Mouse (Mus musculus): ENCODE measurements around the gene Smco2.
A peak's percentile ranks its signal among the peaks of the same experiment; 100 is the strongest.
"Not testable (repeated sequence)": the region's sequence is repeated elsewhere in the genome, so short reads cannot be mapped to it uniquely, and the experiment has no call there.

Smco2 gene

DNA sequence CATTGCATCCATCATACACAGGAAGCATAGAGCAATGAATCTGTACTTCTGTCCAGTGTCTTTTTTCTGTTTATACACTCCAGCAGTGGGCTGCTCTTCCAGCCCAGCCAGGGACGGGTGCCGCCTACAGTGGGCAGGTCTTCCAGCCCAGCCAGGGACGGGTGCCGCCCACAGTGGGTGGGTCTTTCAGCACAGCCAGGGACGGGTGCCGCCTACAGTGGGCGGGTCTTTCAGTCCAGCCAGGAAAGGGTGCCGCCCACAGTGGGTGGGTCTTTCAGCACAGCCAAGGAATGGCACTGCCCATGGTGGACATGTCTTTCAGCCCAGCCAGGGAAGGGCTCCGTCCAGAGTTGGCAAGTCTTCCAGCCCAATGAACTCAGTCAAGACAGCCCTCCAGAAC lies 5.3 kb downstream of the Smco2 start:
- DNase-seq (ENCODE audit: low read depth, low spot score) = no peak

DNA sequence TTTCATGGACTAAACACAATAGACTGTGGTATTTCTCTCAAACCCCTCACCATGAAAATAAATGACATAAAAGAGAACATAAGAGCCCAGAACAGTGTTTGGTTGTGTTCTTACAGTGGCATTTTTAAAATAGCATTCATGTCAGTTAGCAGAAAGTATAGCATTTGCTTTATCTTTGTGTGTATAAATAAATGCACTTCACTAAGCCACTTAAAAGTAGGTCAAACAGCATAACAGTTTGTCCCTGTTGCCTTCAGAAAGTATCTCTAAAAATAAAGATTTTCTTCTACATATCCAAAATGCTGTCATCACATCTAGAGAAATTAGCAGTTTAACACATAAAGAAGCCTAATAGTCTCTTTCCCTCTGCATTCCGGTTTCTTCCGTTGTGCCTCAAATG lies 7.5 kb downstream of the Smco2 start:
- DNase-seq (ENCODE audit: low read depth, low spot score) = no peak

DNA sequence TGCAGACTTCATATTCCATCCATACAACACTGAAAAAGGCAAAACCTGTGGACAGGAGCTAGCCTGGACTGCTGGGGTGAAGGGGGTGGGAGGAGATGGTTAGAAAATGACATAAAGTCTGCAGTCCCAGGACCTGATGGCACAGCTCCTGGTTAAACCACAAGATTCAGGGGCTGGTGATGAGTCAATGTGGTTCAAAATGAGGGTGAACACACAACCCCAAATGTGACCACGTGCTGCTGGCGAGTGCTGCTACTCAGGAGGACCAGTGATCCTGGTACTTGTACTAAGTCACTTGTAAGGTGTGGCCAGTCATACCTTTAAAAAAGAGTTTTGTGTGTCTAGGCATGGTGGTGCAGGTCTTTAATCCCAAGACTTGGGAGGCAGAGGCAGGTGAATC lies 13.2 kb downstream of the Smco2 start:
- DNase-seq (ENCODE audit: low read depth, low spot score) = no peak

DNA sequence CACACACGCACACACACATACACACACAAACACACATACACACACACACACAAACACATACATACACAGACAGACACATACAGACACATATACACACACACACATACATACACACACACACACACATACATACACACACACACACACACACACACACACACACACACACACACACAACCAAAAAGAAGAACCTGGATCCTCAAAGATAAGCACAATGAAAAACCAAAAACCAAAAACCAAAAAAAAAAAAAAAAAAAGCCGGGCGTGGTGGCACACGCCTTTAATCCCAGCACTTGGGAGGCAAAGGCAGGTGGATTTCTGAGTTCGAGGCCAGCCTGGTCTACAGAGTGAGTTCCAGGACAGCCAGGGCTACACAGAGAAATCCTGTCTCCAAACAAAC lies 14.5 kb downstream of the Smco2 start:
- not testable (repeated sequence) for DNase-seq (ENCODE audit: low read depth, low spot score)

DNA sequence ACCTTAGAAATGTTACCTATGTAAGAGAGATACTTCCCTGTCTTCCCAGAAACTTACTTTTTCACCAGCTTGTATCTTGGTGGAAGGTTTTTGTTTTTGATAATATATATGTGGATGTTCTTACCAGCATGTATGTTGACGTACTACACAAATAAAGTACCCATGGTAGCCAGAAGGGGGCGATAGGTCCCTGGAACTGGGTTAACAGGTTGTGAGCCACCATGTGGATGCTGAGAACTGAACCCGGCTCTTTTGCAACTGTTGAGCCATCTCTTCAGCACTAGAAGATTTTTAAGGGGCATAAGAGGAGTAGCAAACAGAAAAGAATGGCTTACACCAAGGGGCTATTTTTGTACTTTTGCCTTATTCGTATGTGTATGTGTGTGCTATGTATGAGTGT lies 15.8 kb downstream of the Smco2 start:
- no peak for DNase-seq (ENCODE audit: low read depth, low spot score)

DNA sequence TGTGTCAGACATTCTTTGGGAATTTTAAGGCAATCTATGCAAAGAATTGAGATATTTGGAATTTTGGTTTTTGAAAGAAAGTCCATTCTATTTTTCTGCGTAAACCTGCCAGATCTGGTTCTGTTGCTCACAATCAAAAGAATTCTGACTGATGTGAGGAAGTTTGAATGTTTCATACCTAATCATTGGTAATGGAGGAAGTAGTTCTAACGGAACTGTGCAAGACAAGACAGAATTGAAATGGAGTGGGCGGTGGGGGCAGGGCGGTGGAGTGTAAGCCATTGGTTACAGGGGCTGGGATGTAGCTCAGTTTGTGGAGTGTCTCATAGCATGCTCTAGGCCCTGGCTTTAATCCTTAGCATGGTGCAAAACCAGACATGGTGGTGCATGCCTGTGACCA lies 22.1 kb downstream of the Smco2 start:
- no peak for DNase-seq (ENCODE audit: low read depth, low spot score)

DNA sequence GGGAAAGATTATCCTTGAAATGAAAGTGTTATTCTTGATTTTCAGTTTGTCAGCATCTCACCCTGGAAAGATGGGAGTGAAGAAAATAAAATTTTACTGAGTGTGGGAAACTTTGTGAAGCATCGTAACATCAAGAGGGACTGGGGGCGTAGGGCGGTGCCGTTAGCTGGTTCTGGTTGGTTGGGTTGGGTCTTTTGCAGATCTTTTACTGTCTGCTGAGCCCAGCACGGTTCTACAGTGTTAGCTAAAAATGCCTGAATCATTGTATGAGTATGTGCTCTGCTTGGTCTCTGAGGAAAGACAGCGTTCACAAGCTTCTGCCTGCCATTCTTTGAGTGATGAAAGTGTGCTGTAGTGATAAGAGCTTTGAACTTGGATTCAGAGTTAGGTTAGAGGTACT lies 24.5 kb downstream of the Smco2 start:
- DNase-seq (ENCODE audit: low read depth, low spot score) = no peak

DNA sequence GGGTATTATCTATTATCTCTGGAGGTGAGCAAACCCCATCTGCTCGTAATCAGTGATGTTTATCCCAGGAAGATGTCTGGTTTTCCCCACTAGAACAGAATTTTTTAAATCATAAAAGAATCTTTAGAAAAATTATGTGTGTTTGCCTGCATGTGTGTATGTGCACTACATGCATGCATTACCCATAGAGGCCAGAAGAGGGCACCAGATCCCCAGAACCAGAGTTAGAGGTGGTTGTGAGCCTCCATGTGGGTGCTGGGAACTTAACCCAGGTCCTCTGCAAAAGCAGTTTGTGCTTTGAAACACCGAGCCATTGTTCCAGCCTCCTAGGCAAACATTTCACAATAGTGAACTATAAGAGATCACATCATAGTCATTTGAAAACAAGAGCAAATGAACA lies 26.9 kb downstream of the Smco2 start:
- no peak for DNase-seq (ENCODE audit: low read depth, low spot score)

DNA sequence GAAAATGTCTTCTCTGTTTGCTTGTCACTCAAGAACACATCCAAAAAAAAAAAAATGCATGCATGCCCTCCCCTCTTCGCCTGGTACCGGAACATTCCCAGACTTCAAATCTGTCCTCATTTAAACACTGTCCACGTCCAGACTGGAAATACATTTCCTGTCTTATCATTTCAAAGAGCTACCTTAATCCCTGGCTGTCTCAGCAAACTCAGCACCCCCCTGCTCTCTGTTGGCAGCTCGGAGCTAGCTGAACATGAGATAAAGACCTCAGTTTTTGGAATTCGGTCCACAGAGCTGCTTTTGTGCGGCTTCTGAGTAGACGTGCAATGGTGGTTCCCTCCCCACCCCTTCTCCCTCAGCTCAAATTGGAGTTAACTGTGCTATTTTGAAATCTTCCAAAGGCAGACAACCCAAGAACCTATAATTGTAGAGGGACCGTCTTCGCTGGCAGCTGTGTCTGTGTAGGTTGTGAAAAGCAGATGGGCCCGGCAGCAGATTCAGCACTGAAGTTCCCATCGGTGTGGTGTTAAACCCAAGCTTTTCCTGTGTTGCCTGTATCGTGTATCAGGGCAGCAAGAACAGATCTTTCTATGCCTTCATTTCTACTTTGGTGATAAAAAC lies 27.6 kb downstream of the Smco2 start:
- no peak for DNase-seq (ENCODE audit: low read depth, low spot score)

DNA sequence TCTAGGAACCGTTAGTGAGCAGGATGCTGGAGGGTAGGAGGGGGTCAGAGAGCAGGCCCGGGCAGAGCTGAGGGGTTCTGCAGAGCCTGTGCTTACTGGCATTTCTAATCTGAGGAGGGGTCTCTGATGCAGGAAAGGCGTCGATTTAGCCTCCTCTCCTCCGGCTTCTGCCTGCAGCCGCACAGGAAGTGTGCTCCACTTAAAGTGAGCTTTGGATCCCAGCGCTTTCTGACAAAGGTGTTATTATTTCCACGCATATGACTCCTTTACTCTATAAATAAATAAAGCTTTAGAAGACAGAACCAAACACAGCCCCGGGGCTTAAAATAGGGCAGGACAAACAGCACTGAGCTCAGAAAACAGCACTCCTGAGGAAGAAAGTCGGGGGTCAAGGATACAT lies 29.0 kb downstream of the Smco2 start:
- DNase-seq (ENCODE audit: low read depth, low spot score) = no peak

DNA sequence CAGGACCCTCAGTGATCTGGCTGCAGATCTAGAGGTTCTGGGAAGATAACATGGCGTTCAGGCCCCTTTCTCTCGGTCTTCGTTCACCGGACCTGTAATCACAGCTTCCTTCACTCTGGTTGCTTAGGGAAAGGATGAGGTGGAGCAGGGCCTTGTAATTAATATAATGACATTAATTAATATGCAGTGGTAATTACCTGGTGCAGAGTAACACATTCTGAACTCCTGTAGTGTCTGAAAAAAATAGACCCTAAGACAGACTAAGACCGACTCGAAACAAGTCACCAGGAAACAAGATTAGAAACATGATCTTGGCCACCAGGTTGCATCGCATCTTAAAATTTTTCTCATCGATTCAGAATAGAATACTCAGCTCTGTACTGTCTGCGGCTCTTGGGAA lies 30.0 kb downstream of the Smco2 start:
- no peak for DNase-seq (ENCODE audit: low read depth, low spot score)

DNA sequence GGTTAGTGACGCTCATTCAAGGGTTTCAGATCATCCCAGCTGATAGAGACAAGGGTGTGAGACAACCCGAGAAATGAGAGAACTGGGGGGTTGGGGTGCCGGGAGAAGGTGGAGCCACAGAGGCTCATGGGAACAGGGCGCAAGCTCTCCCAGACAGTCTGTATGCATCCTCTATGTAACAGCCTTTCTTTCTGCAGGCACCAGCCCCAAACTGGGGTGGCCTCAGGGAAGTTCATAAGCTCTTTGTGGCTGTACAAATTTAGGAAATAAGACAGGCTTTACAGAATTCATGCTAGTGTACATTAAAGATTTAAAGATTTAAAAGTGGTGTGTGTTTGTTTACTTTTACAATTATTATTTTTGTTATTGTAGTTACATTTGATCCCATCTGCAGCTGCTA lies 30.4 kb downstream of the Smco2 start:
- DNase-seq (ENCODE audit: low read depth, low spot score) = no peak

DNA sequence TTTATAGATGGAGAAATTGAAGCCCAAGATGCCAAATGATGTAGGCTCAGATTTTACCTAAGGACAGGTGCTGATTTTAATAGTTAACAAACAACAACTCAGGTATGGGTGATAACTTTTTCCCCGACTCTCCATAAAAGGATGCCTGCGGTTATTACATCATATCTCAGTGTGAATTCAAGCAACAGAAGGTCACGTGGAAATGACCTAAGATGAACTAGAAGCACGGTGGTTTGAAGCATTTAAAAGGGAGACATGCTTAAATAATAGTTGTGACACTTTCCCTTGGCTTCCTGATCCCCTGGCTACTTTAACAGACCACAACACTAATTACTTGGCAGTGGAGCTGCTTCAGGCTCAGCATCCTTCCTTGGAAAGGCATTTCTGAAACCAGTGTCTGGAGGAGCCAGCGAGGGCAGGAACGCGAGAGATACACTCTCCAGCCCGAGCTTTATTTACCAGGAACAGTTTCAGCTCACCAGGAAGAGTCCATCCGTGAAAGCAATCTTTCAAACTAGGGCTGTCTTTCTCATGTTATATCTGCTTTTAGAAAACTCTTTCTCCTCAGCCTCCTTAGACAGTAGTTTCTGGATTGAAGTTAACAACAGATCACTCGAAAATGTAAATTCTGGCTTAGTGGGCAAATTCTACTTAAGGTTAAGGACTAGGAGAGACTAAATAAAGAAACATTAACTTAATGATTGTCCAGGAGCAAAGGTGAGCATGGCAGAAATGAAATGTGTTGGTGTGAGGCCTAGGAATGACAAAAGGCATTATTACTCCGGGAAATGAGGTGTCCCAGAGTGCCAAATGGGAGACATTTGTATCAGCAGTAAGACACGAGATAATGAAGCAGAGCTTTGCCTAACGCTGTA lies 32.2 kb downstream of the Smco2 start:
- DNase-seq (ENCODE audit: low read depth, low spot score) = no peak

DNA sequence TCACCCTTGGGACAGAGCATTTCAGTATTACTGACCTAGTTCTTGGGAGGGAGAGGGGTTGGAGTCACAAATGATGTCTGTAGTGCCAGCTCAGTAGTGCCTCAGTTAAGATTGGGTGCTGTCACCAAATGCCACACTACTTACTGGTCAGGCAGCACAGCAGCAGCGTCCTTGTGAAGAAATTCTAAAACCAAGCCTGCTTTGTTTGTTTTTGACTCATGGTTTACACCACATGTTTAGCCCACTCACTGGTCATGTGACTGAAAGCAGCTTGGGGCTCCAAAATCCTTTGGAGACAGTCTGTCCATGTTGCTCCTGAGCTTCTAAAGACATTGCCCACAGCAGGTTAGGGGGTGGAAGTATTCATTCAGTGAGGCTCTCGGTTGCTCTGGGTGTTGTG lies 33.5 kb downstream of the Smco2 start:
- DNase-seq (ENCODE audit: low read depth, low spot score) = no peak

DNA sequence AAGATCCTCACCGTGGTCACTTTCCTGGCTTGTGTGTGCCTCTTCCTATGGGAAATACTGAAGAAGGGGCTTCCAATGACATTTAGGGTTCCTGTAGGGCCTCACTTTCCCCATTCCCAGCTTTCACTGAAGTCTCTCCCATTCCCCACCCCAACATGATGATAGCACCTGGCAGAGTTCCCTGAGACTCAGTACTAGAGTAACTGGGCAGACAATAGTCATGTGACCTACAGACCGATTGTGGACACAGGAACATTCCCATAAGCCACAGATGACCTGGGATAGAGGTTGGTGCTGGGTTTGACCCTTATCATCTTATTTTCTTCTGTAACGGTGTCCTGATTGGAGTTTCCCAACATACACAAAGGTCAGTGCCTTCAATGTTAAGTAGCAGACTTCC lies 34.3 kb downstream of the Smco2 start:
- no peak for DNase-seq (ENCODE audit: low read depth, low spot score)

DNA sequence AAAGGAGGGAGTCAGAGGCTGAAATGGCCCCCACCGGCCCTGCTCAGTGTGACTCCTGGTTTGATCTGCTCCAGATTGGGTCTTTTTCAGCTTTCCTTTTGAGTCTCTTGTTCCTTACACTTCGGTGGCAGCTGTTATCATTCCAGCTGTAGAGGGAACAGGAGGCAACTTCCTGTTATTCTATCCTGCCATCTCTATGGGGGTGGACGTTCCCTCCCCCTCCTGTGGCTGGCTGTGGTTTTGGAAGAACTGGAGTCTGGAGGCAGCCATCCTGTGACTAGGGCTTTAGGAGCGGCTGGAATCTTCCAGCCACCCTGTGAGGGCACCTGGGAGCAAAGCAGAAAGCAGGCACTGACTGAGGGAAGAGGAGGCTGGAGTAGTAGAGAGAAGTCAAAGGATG lies 34.9 kb downstream of the Smco2 start:
- peak; percentile 62 for DNase-seq (ENCODE audit: low read depth, low spot score)

DNA sequence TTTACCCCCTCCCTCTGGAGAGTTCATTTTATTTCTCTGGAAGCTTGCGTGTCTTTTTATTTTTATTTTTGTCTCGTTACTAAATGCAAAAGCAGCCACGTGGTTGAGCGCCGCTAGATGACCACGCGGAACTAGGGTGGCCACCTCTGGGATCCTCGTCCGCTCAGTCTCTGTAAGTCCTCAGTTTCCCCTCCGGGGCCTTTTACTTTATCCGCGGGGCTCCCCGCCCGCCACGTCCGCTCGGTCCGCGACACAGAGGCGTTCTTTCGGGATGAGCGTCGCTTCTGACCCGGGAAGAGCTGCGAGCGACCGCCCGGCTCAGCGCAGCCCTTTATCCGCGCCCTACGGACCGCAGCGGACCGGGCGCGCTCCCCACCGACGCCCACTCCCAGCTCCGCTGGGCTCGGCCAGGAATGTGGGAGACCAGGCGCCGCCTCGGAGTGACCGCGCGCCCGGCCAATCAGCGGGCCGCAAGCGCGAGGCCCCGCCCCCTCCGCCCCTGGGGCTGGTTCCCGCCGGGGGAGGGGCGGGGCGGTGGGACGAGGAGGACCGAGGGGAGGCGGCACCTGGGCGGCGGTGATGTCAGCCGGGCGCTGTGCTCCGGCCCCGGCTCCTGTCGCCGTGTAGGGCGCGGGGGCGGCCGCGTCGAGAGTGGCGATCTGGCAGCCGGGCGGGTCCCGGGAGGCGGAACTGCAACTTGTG lies 38.2 kb downstream of the Smco2 start, which contains the start of gene Ppfibp1:
TSS of gene Ppfibp1 (plus strand) at position 530 of the 702 bp plus-strand sequence.
- DNase-seq (ENCODE audit: low read depth, low spot score) = peak; percentile 94

DNA sequence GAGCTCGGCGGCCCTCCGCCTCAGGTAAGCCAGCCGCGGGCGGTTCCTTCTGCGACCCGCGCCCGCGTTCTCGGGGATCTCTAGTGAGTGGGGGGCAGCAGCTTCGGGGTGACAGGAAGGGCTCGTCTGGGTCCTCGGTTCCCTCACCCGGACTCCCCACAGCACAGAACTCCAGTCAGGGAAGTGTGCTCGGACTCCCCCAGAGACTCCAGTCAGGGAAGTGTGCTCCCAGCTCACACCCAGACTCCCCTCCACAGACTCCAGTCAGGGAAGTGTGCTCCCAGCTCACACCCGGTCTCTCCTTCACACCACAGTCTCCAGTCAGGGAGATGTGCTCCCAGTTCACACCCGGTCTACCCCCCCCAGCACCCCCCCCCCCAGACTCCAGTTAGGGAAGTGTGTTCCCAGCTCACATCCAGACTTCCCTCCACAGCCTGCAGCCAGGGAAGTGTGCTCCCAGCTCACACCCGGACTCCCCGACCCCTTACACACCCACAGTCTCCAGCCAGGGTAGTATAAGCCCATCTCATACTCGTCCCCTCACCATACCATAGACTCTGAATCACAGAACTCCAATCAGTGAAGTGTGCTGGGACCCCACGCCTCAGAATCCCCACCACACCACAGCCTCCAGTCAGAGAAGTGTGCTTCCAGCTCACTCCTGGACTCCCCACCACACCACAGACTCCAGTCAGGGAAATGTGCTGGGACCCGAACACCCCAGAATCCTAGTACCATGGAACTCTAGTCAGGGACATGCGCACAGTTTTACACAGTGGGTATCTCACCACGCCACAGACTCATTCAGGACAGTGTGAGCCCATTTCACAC lies 39.0 kb downstream of the Smco2 start:
- DNase-seq (ENCODE audit: low read depth, low spot score) = no peak

DNA sequence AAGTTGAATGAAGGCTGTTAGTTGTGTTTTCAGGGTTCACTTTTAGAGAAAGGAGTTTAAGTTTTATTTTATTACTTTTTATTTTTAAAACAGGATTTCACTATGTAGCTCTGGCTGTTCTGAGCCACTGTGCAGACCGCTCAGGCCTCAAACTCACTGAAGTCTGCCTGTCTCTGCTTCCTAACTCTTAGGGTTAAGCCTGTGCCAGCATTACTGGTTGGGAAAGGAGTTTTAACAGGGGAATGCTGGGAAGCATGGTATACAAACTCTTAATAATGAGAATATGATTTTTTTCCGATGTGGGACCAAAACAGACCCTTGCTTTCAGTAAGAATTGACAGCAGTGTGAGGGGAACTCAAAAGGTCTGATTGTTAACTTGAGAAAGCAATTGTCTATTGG lies 40.3 kb downstream of the Smco2 start:
- DNase-seq (ENCODE audit: low read depth, low spot score) = no peak

DNA sequence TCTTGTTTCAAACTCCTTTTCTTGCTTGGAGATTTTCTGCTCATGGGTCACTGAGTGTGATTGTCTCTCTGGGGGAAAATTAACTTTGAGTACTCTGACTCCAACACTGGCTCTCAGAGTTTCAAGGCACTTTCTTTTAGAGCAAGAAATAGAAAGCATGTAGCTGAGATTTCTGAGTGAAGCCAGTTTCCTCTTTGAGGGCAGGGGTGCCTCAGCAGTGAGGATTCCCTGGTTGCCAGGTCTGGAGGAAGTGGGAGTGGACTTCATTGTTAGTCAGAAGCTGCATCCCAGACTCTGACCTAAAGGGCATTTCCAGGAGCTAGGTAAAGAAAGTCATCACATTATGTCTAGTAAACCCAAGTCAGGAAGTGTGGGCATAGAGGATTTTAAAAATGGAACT lies 40.7 kb downstream of the Smco2 start:
- no peak for DNase-seq (ENCODE audit: low read depth, low spot score)

DNA sequence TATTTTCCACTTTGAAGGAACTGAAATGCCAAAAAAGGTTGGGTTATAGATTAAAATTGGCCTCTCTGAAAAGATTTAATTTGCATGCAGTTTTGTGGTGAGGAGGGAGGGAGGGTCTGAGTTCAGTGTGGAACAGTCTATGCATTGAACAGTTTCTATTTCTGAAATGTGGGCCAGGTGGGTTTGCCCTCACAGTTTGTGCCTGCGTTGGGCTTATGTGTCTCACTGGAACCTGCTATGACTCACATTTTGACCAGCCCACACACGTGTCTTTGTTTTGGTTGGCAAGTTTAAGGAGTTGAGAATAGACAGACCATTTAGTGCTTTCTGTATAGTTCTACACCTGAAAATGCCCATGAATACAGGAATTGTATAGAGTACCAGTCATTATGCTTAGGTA lies 44.0 kb downstream of the Smco2 start:
- DNase-seq (ENCODE audit: low read depth, low spot score) = no peak

DNA sequence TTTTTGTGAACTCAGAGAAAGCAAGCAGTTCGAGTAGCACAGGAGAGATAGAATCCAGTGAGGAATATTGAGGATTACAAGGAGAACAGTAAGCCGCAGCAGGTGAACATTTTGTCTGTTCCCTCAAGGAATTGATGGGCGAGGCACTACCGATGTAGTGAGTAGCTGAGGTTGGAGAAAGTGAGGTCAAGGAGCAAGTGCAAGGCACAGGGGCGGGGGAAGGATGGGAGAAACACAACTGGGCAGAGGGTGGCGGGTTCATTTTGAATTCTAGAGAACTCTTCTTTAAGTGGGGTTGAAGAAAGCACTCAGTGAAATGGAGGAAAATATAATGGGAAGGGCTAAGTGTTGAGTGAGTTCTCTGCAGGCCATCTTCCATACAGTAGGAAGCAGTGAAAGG lies 48.8 kb downstream of the Smco2 start:
- no peak for DNase-seq (ENCODE audit: low read depth, low spot score)
